Mouse (Mus musculus): ENCODE measurements around the gene Errfi1. TPM values are rescaled to one million over a fixed set of nuclear protein-coding genes. Genes with fewer than 3 reads are reported as not detected.
"Not testable (repeated sequence)": the region's sequence is repeated elsewhere in the genome, so short reads cannot be mapped to it uniquely, and the experiment has no call there.

Errfi1 gene
- polyA plus RNA-seq, 1 experiment from 2014 or later = 17.2 TPM

GRCm38 (mm10) chr4:150870963-150871391 is 17.3 kb downstream of the Errfi1 start:
- H3K4me3 ChIP-seq (replicated peaks) = no peak overlapping the region
- H3K36me3 ChIP-seq (replicated peaks) = peaks cover 18% of the 10 kb centered on the region
- no peak overlapping the region for H3K4me2 ChIP-seq
- no peaks in the 10 kb centered on the region for H3K9me3 ChIP-seq
- no peak overlapping the region for H3K27ac ChIP-seq
- H3K4me1 ChIP-seq = peaks cover 12% of the 10 kb centered on the region
- H3K9ac ChIP-seq = no peak overlapping the region
- ATAC-seq (ENCODE audit: low FRiP score) = no peak
- no peaks in the 10 kb centered on the region for H3K27me3 ChIP-seq
- WGBS = 84% methylated on average over 13 of the region's 13 CpGs

GRCm38 (mm10) chr4:150871392-150872138 is 17.8 kb downstream of the Errfi1 start:
- H3K27me3 ChIP-seq = no peaks in the 10 kb centered on the region
- peak overlapping the region; percentile 13; the same call in 1 of the 2 replicates for H3K27ac ChIP-seq
- no peak overlapping the region for H3K4me3 ChIP-seq (replicated peaks)
- H3K4me1 ChIP-seq = peaks cover 12% of the 10 kb centered on the region
- H3K4me2 ChIP-seq = no peak overlapping the region
- 33% methylated on average over 10 of the region's 10 CpGs for WGBS
- no peaks in the 10 kb centered on the region for H3K9me3 ChIP-seq
- H3K36me3 ChIP-seq (replicated peaks) = peaks cover 12% of the 10 kb centered on the region
- no peak for ATAC-seq (ENCODE audit: low FRiP score)
- peak overlapping the region; percentile 25; the same call in 1 of the 2 replicates for H3K9ac ChIP-seq

GRCm38 (mm10) chr4:150872139-150872651 is 18.5 kb downstream of the Errfi1 start:
- 51% methylated on average over 9 of the region's 9 CpGs for WGBS
- Histone ChIP-seq H3K36me3 (replicated peaks) (peaks cover 6% of the 10 kb centered on the region; the same call in 1 of the 2 replicates), H3K27me3 (no peaks in the 10 kb centered on the region), H3K4me2 (no peak overlapping the region), H3K4me3 (replicated peaks) (no peak overlapping the region), H3K4me1 (peaks cover 12% of the 10 kb centered on the region), H3K27ac (peak overlapping the region; percentile 13; the same call in 1 of the 2 replicates), H3K9ac (0 out of 2 replicates have a peak overlapping the region, but pooled peaks have one; percentile 2), H3K9me3 (no peaks in the 10 kb centered on the region)
- no peak for ATAC-seq (ENCODE audit: low FRiP score)

GRCm38 (mm10) chr4:150872681-150873080 is 19.0 kb downstream of the Errfi1 start:
- H3K36me3 ChIP-seq (replicated peaks) = 0 out of 2 replicates have a peak, but pooled peaks cover under 1% of the 10 kb centered on the region
- H3K9ac ChIP-seq = no peak overlapping the region
- no peaks in the 10 kb centered on the region for H3K27me3 ChIP-seq
- no peak overlapping the region for H3K27ac ChIP-seq
- H3K9me3 ChIP-seq = no peaks in the 10 kb centered on the region
- H3K4me2 ChIP-seq = no peak overlapping the region
- no peak for ATAC-seq (ENCODE audit: low FRiP score)
- WGBS = 87% methylated on average over 8 of the region's 8 CpGs
- H3K4me1 ChIP-seq = peaks cover 12% of the 10 kb centered on the region
- H3K4me3 ChIP-seq (replicated peaks) = no peak overlapping the region

GRCm38 (mm10) chr4:150874416-150874815 is 20.7 kb downstream of the Errfi1 start:
- not testable (repeated sequence) for H3K27ac ChIP-seq; H3K4me3 ChIP-seq (replicated peaks); H3K4me2 ChIP-seq; H3K36me3 ChIP-seq (replicated peaks); H3K27me3 ChIP-seq; ATAC-seq (ENCODE audit: low FRiP score); H3K9ac ChIP-seq
- 87% methylated on average over 4 of the region's 4 CpGs for WGBS
- H3K4me1 ChIP-seq = peaks cover 12% of the 10 kb centered on the region
- H3K9me3 ChIP-seq = peaks cover 13% of the 10 kb centered on the region

- Histone ChIP-seq H3K9ac (no peak overlapping the region), H3K4me2 (no peak overlapping the region), H3K27ac (no peak overlapping the region), H3K4me3 (replicated peaks) (no peak overlapping the region), H3K9me3 (peaks cover 22% of the 10 kb centered on the region), H3K27me3 (no peaks in the 10 kb centered on the region), H3K36me3 (replicated peaks) (peaks cover 4% of the 10 kb centered on the region; the same call in 1 of the 2 replicates), H3K4me1 (peaks cover 12% of the 10 kb centered on the region)
- ATAC-seq (ENCODE audit: low FRiP score) = no peak
- 83% methylated on average over 10 of the region's 10 CpGs for WGBS
These were observed 21.7 kb downstream of the Errfi1 start for GRCm38 (mm10) chr4:150875393-150875792.

- ATAC-seq (ENCODE audit: low FRiP score) = no peak
- Histone ChIP-seq H3K4me3 (replicated peaks) (no peak overlapping the region), H3K9me3 (peaks cover 22% of the 10 kb centered on the region), H3K27me3 (no peaks in the 10 kb centered on the region), H3K27ac (no peak overlapping the region), H3K36me3 (replicated peaks) (peaks cover 4% of the 10 kb centered on the region; the same call in 1 of the 2 replicates), H3K9ac (no peak overlapping the region), H3K4me2 (no peak overlapping the region), H3K4me1 (no peaks in the 10 kb centered on the region)
- WGBS = 97% methylated on average over 22 of the region's 22 CpGs
These were observed 25.9 kb downstream of the Errfi1 start for GRCm38 (mm10) chr4:150879631-150880030.

GRCm38 (mm10) chr4:150880364-150880763 is 26.6 kb downstream of the Errfi1 start:
- Histone ChIP-seq H3K27ac (no peak overlapping the region), H3K27me3 (no peaks in the 10 kb centered on the region), H3K4me1 (no peaks in the 10 kb centered on the region), H3K9me3 (peaks cover 22% of the 10 kb centered on the region), H3K36me3 (replicated peaks) (peaks cover 4% of the 10 kb centered on the region; the same call in 1 of the 2 replicates), H3K9ac (no peak overlapping the region), H3K4me3 (replicated peaks) (no peak overlapping the region), H3K4me2 (no peak overlapping the region)
- WGBS = 86% methylated on average over 5 of the region's 5 CpGs
- ATAC-seq (ENCODE audit: low FRiP score) = no peak

- Histone ChIP-seq H3K36me3 (replicated peaks) (peaks cover 4% of the 10 kb centered on the region; the same call in 1 of the 2 replicates), H3K4me1 (no peaks in the 10 kb centered on the region), H3K4me2 (no peak overlapping the region), H3K27ac (no peak overlapping the region), H3K9ac (no peak overlapping the region), H3K27me3 (no peaks in the 10 kb centered on the region), H3K9me3 (peaks cover 22% of the 10 kb centered on the region), H3K4me3 (replicated peaks) (no peak overlapping the region)
- 88% methylated on average over 5 of the region's 5 CpGs for WGBS
- no peak for ATAC-seq (ENCODE audit: low FRiP score)
These were observed 28.9 kb downstream of the Errfi1 start for GRCm38 (mm10) chr4:150882632-150883031.

- whole genome bisulfite sequencing = 74% methylated on average over 5 of the region's 5 CpGs
- H3K4me1 ChIP-seq = no peaks in the 10 kb centered on the region
- no peaks in the 10 kb centered on the region for H3K36me3 ChIP-seq (replicated peaks)
- no peak overlapping the region for H3K9ac ChIP-seq
- H3K9me3 ChIP-seq = no peaks in the 10 kb centered on the region
- ATAC-seq (ENCODE audit: low FRiP score) = no peak
- H3K27ac ChIP-seq = no peak overlapping the region
- no peaks in the 10 kb centered on the region for H3K27me3 ChIP-seq
- no peak overlapping the region for H3K4me2 ChIP-seq
- no peak overlapping the region for H3K4me3 ChIP-seq (replicated peaks)
These were observed 34.2 kb downstream of the Errfi1 start for GRCm38 (mm10) chr4:150887903-150888302.

GRCm38 (mm10) chr4:150888492-150888891 is 34.8 kb downstream of the Errfi1 start:
- H3K4me2 ChIP-seq = no peak overlapping the region
- no peak for ATAC-seq (ENCODE audit: low FRiP score)
- H3K4me3 ChIP-seq (replicated peaks) = no peak overlapping the region
- H3K9ac ChIP-seq = no peak overlapping the region
- no peaks in the 10 kb centered on the region for H3K27me3 ChIP-seq
- H3K27ac ChIP-seq = no peak overlapping the region
- no peaks in the 10 kb centered on the region for H3K36me3 ChIP-seq (replicated peaks)
- H3K4me1 ChIP-seq = no peaks in the 10 kb centered on the region
- WGBS = 84% methylated on average over 4 of the region's 4 CpGs
- H3K9me3 ChIP-seq = no peaks in the 10 kb centered on the region

GRCm38 (mm10) chr4:150889273-150889954 is 35.7 kb downstream of the Errfi1 start:
- no peak for ATAC-seq (ENCODE audit: low FRiP score)
- 57% methylated on average over 20 of the region's 20 CpGs for WGBS
- no peak overlapping the region for H3K27ac ChIP-seq

More at GRCm38 (mm10) chr4:150889273-150889954, 35.7 kb downstream of the Errfi1 start:
- Histone ChIP-seq H3K27me3 (no peaks in the 10 kb centered on the region), H3K4me1 (no peaks in the 10 kb centered on the region), H3K9ac (no peak overlapping the region), H3K4me3 (replicated peaks) (no peak overlapping the region), H3K36me3 (replicated peaks) (no peaks in the 10 kb centered on the region), H3K9me3 (no peaks in the 10 kb centered on the region), H3K4me2 (no peak overlapping the region)

Measured in forebrain, embryonic 12.5 days (tissue).